Mouse (Mus musculus): ENCODE results near the gene Lhfpl2. TPM values are rescaled to one million over a fixed set of nuclear protein-coding genes. Genes with fewer than 3 reads are reported as not detected.
A peak's percentile ranks its signal among the peaks of the same experiment; 100 is the strongest.

Gene Lhfpl2
- polyA plus RNA-seq, 1 experiment: 15.5 TPM

GRCm38 (mm10) chr13:94149006-94149405, 91.4 kb downstream of the Lhfpl2 start:
- Histone ChIP-seq H3K36me3 (ENCODE audit: control insufficient read depth, insufficient read depth) (no peaks in the 10 kb centered on the region), H3K79me3 (ENCODE audit: low read depth) (peaks cover 28% of the 10 kb centered on the region)

GRCm38 (mm10) chr13:94149781-94150180, 92.2 kb downstream of the Lhfpl2 start:
- Histone ChIP-seq H3ac (ENCODE audit: control insufficient read depth, insufficient read length, low read depth) (no peak overlapping the region), H3K79me3 (ENCODE audit: low read depth) (peaks cover 25% of the 10 kb centered on the region), H3K36me3 (ENCODE audit: control insufficient read depth, insufficient read depth) (no peaks in the 10 kb centered on the region), H3K79me2 (ENCODE audit: control insufficient read depth, insufficient read depth) (peaks cover 58% of the 10 kb centered on the region), H3K4me3 (ENCODE audit: insufficient read depth, poor library complexity, severe bottlenecking) (no peak overlapping the region), H3K27me3 (ENCODE audit: control insufficient read depth, insufficient read depth, insufficient read length) (no peaks in the 10 kb centered on the region)
- TF ChIP-seq FOSL1 (IDR thresholded peaks at IDR 0.05; ENCODE audit: insufficient read depth, low read length, poor library complexity, severe bottlenecking) (no peak), USF1 (IDR thresholded peaks at IDR 0.05; ENCODE audit: low read depth) (no peak), CTCF (IDR thresholded peaks at IDR 0.05; ENCODE audit: control insufficient read depth, insufficient read depth, insufficient read length) (no peak), MAX (IDR thresholded peaks at IDR 0.05) (no peak), MYOD1 (IDR thresholded peaks at IDR 0.05; ENCODE audit: control insufficient read depth, insufficient read length, low read depth) (no peak), MYOG (IDR thresholded peaks at IDR 0.05; ENCODE audit: control insufficient read depth, extremely low read depth, insufficient read length) (no peak), CEBPB (IDR thresholded peaks at IDR 0.05; ENCODE audit: low read depth) (no peak)

More at GRCm38 (mm10) chr13:94149006-94149405, 91.4 kb downstream of the Lhfpl2 start:
- Histone ChIP-seq H3ac (ENCODE audit: control insufficient read depth, insufficient read length, low read depth) (no peak overlapping the region), H3K79me2 (ENCODE audit: control insufficient read depth, insufficient read depth) (peaks cover 66% of the 10 kb centered on the region), H3K4me3 (ENCODE audit: insufficient read depth, poor library complexity, severe bottlenecking) (no peak overlapping the region), H3K27me3 (ENCODE audit: control insufficient read depth, insufficient read depth, insufficient read length) (no peaks in the 10 kb centered on the region)
- TF ChIP-seq MYOG (IDR thresholded peaks at IDR 0.05; ENCODE audit: control insufficient read depth, extremely low read depth, insufficient read length): no peak
- TF ChIP-seq USF1 (IDR thresholded peaks at IDR 0.05; ENCODE audit: low read depth): no peak
- TF ChIP-seq CEBPB (IDR thresholded peaks at IDR 0.05; ENCODE audit: low read depth): no peak
- no peak for TF ChIP-seq MAX (IDR thresholded peaks at IDR 0.05)
- no peak for TF ChIP-seq FOSL1 (IDR thresholded peaks at IDR 0.05; ENCODE audit: insufficient read depth, low read length, poor library complexity, severe bottlenecking)
- TF ChIP-seq CTCF (IDR thresholded peaks at IDR 0.05; ENCODE audit: control insufficient read depth, insufficient read depth, insufficient read length): no peak
- no peak for TF ChIP-seq MYOD1 (IDR thresholded peaks at IDR 0.05; ENCODE audit: control insufficient read depth, insufficient read length, low read depth)

DNA sequence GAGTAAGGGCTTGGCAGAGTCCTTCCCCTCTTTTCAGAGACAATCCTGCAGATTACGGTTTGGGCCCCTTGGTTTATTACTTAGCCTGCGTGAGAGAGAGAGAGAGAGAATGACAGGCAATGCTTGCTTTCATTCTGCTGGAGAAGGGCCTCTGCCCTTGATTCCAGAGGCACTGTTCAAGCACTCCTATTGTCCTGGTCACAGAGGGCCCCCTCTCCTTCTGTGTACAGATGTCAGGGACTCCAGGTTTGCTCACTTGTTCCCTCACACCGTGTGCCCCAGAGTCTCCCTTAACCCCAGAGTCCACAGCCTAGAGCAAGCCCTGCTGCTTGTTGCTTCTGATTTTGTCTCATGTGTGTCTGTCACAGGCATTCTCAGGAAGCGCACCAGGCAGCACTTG, 93.7 kb downstream of the Lhfpl2 start:
- Histone ChIP-seq H3K27me3 (ENCODE audit: control insufficient read depth, insufficient read depth, insufficient read length) (no peaks in the 10 kb centered on the region), H3K79me2 (ENCODE audit: control insufficient read depth, insufficient read depth) (peaks cover 62% of the 10 kb centered on the region), H3ac (ENCODE audit: control insufficient read depth, insufficient read length, low read depth) (no peak overlapping the region), H3K4me3 (ENCODE audit: insufficient read depth, poor library complexity, severe bottlenecking) (no peak overlapping the region), H3K36me3 (ENCODE audit: control insufficient read depth, insufficient read depth) (no peaks in the 10 kb centered on the region), H3K79me3 (ENCODE audit: low read depth) (peaks cover 29% of the 10 kb centered on the region)
- no peak for TF ChIP-seq MYOG (IDR thresholded peaks at IDR 0.05; ENCODE audit: control insufficient read depth, extremely low read depth, insufficient read length)
- TF ChIP-seq MYOD1 (IDR thresholded peaks at IDR 0.05; ENCODE audit: control insufficient read depth, insufficient read length, low read depth): no peak
- TF ChIP-seq MAX (IDR thresholded peaks at IDR 0.05): no peak
- TF ChIP-seq USF1 (IDR thresholded peaks at IDR 0.05; ENCODE audit: low read depth): no peak
- TF ChIP-seq FOSL1 (IDR thresholded peaks at IDR 0.05; ENCODE audit: insufficient read depth, low read length, poor library complexity, severe bottlenecking): no peak
- TF ChIP-seq CTCF (IDR thresholded peaks at IDR 0.05; ENCODE audit: control insufficient read depth, insufficient read depth, insufficient read length): no peak
- no peak for TF ChIP-seq CEBPB (IDR thresholded peaks at IDR 0.05; ENCODE audit: low read depth)

DNA sequence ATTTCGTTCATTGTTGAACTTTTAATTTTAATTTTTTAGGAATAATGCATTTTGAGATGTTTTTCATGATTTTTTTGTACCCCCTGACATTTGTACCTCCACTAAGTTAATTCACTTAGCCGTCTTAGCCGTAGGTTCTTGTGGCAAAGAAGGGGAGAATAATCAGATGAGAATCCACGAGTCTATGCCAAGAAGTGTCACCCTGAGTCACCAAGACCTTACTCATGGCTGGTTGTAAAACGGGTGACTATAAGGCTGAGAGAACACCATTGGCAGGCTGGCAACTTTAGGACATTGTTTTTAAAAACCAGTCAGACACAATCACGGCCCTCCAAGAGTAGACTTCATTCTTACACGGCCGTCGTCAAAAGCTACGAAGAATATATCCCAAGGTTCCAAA, 95.2 kb downstream of the Lhfpl2 start:
- peaks cover 33% of the 10 kb centered on the region for H3K79me3 ChIP-seq (ENCODE audit: low read depth)
- H3K36me3 ChIP-seq (ENCODE audit: control insufficient read depth, insufficient read depth): no peaks in the 10 kb centered on the region
- no peak overlapping the region for H3ac ChIP-seq (ENCODE audit: control insufficient read depth, insufficient read length, low read depth)
- H3K27me3 ChIP-seq (ENCODE audit: control insufficient read depth, insufficient read depth, insufficient read length): no peaks in the 10 kb centered on the region
- no peak overlapping the region for H3K4me3 ChIP-seq (ENCODE audit: insufficient read depth, poor library complexity, severe bottlenecking)
- peak; percentile 33 for TF ChIP-seq MYOD1 (IDR thresholded peaks at IDR 0.05; ENCODE audit: control insufficient read depth, insufficient read length, low read depth)
- TF ChIP-seq MYOG (IDR thresholded peaks at IDR 0.05; ENCODE audit: control insufficient read depth, extremely low read depth, insufficient read length): no peak
- TF ChIP-seq FOSL1 (IDR thresholded peaks at IDR 0.05; ENCODE audit: insufficient read depth, low read length, poor library complexity, severe bottlenecking): peak; percentile 91
- TF ChIP-seq MAX (IDR thresholded peaks at IDR 0.05): peak; percentile 29
- H3K79me2 ChIP-seq (ENCODE audit: control insufficient read depth, insufficient read depth): peaks cover 70% of the 10 kb centered on the region

DNA sequence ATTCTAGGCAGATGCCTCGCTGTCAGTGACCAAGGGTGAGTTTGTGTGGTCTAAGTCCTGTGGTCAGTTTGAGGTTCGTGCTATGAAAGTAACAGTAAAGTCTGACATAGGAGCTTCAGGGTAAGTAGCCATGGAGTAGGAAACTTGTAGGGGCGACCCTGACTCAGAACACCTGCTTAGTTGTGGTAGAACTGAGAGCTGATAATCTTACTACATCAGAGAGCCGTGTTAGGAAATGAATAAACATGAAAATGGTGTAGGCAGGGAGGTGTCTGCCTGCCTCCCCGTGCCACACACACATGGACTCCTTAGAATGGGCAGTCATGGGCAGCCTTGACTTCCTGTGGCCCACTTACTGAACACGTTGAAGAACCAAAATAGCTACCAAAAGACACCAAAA, 96.1 kb downstream of the Lhfpl2 start:
- Histone ChIP-seq H3K79me3 (ENCODE audit: low read depth) (peaks cover 36% of the 10 kb centered on the region), H3K79me2 (ENCODE audit: control insufficient read depth, insufficient read depth) (peaks cover 71% of the 10 kb centered on the region), H3K36me3 (ENCODE audit: control insufficient read depth, insufficient read depth) (no peaks in the 10 kb centered on the region), H3ac (ENCODE audit: control insufficient read depth, insufficient read length, low read depth) (peak overlapping the region; percentile 32), H3K27me3 (ENCODE audit: control insufficient read depth, insufficient read depth, insufficient read length) (no peaks in the 10 kb centered on the region), H3K4me3 (ENCODE audit: insufficient read depth, poor library complexity, severe bottlenecking) (no peak overlapping the region)
- TF ChIP-seq MYOD1 (IDR thresholded peaks at IDR 0.05; ENCODE audit: control insufficient read depth, insufficient read length, low read depth): peak; percentile 88
- TF ChIP-seq CEBPB (IDR thresholded peaks at IDR 0.05; ENCODE audit: low read depth): no peak
- no peak for TF ChIP-seq FOSL1 (IDR thresholded peaks at IDR 0.05; ENCODE audit: insufficient read depth, low read length, poor library complexity, severe bottlenecking)

DNA sequence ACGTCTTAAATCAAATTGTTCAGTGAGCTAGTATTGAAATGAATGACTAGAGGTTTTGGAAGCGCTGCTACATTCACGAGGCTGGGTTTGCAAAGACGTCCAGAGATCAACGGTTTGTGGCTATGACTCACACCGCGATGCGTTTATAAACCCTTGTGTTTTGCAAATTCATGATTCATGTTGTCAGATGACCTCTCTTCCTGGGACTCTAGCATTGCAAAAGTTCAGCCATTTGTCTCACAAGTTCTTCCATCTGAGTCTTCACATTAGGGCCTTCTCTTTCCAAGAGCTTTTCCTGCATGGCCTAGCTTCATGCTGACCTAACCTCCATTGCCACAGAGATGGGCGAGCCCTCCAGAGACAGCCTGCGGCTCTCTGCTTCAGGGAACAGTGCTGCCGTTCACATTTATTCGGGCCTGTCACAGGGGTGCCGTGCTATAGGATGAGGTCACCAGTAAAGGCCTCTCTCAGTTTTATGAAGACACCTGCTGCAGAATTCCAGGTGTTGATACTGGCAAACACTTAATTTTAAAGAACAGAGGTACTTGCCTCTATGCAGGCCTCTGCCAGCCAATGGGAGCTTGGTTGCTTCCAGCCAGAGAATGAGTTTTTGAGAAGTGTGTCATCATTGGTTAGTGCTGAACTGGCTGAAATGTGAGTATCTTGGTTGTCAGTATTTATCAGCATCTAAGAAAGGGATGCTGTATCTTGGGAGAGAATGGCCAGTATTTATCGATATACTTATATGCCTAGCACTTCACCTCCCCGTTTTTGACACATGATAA, 97.1 kb downstream of the Lhfpl2 start:
- H3K79me2 ChIP-seq (ENCODE audit: control insufficient read depth, insufficient read depth): peaks cover 69% of the 10 kb centered on the region
- H3K79me3 ChIP-seq (ENCODE audit: low read depth): peaks cover 30% of the 10 kb centered on the region
- no peak overlapping the region for H3K4me3 ChIP-seq (ENCODE audit: insufficient read depth, poor library complexity, severe bottlenecking)
- TF ChIP-seq USF1 (IDR thresholded peaks at IDR 0.05; ENCODE audit: low read depth) (peak; percentile 77), CTCF (IDR thresholded peaks at IDR 0.05; ENCODE audit: control insufficient read depth, insufficient read depth, insufficient read length) (no peak), MYOG (IDR thresholded peaks at IDR 0.05; ENCODE audit: control insufficient read depth, extremely low read depth, insufficient read length) (no peak), MAX (IDR thresholded peaks at IDR 0.05) (peak; percentile 32), MYOD1 (IDR thresholded peaks at IDR 0.05; ENCODE audit: control insufficient read depth, insufficient read length, low read depth) (peak; percentile 59), FOSL1 (IDR thresholded peaks at IDR 0.05; ENCODE audit: insufficient read depth, low read length, poor library complexity, severe bottlenecking) (peak; percentile 81), CEBPB (IDR thresholded peaks at IDR 0.05; ENCODE audit: low read depth) (peak; percentile 83)
- H3K27me3 ChIP-seq (ENCODE audit: control insufficient read depth, insufficient read depth, insufficient read length): no peaks in the 10 kb centered on the region
- no peaks in the 10 kb centered on the region for H3K36me3 ChIP-seq (ENCODE audit: control insufficient read depth, insufficient read depth)
- no peak overlapping the region for H3ac ChIP-seq (ENCODE audit: control insufficient read depth, insufficient read length, low read depth)
